Mouse (Mus musculus) small intestine, adult 2 months (tissue): ENCODE data around the gene Tpst2.
"Not testable (repeated sequence)": the region's sequence is repeated elsewhere in the genome, so short reads cannot be mapped to it uniquely, and the experiment has no call there.

Experiments used
- CTCF ChIP-seq: fragments of 200-500 bp; IDR thresholded peaks from 2 replicates; pipeline ENCODE4 v1.5.1; 2012; ENCODE audit warnings: low read depth, mild to moderate bottlenecking, control low read depth, inconsistent platforms, low read length, moderate library complexity, mixed read lengths; ENCODE audit not compliant: insufficient replicate concordance, insufficient read length; ENCODE audit errors: extremely low read depth
- POLR2A ChIP-seq: fragments of 200-500 bp; IDR thresholded peaks from 2 replicates; pipeline ENCODE4 v1.6.1; 2012; ENCODE audit warnings: low read depth, mild to moderate bottlenecking, control low read depth, inconsistent platforms, low read length, moderate library complexity

DNA sequence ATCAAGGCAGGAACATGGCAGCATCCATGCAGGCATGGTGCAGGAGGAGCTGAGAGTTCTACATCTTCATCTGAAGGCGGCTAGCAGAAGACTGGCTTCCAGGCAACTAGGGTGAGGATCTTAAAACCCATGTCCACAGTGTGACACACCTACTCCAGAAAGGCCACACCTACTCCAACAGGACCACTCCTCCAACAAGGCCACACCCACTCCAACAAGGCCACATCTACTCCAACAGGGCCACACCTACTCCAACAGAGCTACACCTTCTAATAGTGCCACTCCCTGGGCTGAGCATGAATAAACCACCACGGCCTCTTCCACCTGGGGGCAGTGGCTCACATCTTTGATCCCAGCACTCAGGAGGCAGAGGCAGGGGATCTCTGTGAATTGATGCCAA, 42.9 kb downstream of the Tpst2 start:
- not testable (repeated sequence) for TF ChIP-seq CTCF, POLR2A
